Mouse (Mus musculus): ENCODE measurements at regions not wholly inside any gene's neighbourhood (a gene's known extent, or its start where the extent isn't known, plus 50 kb on each side); places are given as distances from the start of the nearest gene placed in this dataset.
A peak's percentile ranks its signal among the peaks of the same experiment; 100 is the strongest.

DNA sequence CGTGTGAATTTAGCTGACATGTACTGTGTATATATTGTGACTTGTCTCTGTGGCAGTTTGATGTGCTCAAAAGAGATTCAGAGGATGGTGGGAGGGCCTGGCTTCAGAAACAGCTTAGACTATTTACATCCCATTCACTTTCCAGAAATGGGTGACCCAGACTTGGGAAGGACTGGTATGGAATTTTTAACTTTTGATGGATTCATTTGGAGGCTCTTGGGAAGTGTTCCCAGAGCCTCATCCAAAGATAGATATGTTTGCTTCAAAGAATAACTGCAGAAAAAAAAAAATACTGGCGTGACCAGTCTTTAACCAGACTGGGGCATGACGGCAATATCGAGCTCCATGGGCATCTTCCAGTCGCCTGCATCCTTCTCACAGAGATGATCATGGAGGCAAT is 84.6 kb upstream of the Ptgfrn start:
- Histone ChIP-seq H3K27ac (ENCODE audit: low read length) (peak overlapping the region; percentile 10; the same call in 1 of the 2 replicates), H3K4me1 (ENCODE audit: control insufficient read depth, insufficient read depth, low read length) (peaks cover 27% of the 10 kb centered on the region), H3K4me2 (ENCODE audit: low read length) (no peak overlapping the region), H3K36me3 (ENCODE audit: control insufficient read depth, insufficient read depth, low read length) (no peaks in the 10 kb centered on the region), H3K9me3 (replicated peaks; ENCODE audit: control insufficient read depth, low read length, poor library complexity, severe bottlenecking) (no peaks in the 10 kb centered on the region), H3K9ac (ENCODE audit: low read depth, low read length) (no peak overlapping the region), H3K4me3 (ENCODE audit: low read depth, low read length) (no peak overlapping the region), H3K27me3 (ENCODE audit: control insufficient read depth, insufficient read depth, low read depth, low read length) (no peaks in the 10 kb centered on the region)
- 73% methylated on average over 5 of the region's 5 CpGs for WGBS
- ATAC-seq: no peak

DNA sequence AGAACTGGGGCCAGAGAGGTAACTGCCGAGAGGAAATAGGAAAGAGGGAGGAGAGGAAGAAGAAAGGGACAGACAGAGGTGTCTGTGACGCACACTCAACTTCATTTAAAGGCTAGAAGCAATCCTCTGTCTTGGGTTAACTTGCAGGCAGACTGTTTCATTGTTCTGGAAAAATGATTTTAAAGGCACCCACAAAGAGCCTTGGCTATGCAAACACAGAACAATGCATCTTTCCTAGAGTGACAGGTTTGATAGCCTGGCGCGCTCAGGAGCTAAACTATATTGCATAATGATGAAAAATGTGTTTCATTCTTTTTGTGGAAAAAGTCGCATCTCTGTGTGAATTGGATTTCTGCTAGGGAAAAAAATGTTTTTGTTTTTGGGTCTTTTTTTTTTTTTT is 84.2 kb upstream of the Ptgfrn start:
- H3K4me3 ChIP-seq (ENCODE audit: low read depth, low read length): no peak overlapping the region
- no peak overlapping the region for H3K9ac ChIP-seq (ENCODE audit: low read depth, low read length)
- no peak for ATAC-seq
- 32% methylated on average over 5 of the region's 5 CpGs for WGBS
- peak overlapping the region; percentile 47; the same call in 1 of the 2 replicates for H3K27ac ChIP-seq (ENCODE audit: low read length)
- H3K9me3 ChIP-seq (replicated peaks; ENCODE audit: control insufficient read depth, low read length, poor library complexity, severe bottlenecking): no peaks in the 10 kb centered on the region
- no peaks in the 10 kb centered on the region for H3K27me3 ChIP-seq (ENCODE audit: control insufficient read depth, insufficient read depth, low read depth, low read length)
- H3K4me2 ChIP-seq (ENCODE audit: low read length): no peak overlapping the region
- peaks cover 27% of the 10 kb centered on the region for H3K4me1 ChIP-seq (ENCODE audit: control insufficient read depth, insufficient read depth, low read length)
- no peaks in the 10 kb centered on the region for H3K36me3 ChIP-seq (ENCODE audit: control insufficient read depth, insufficient read depth, low read length)

DNA sequence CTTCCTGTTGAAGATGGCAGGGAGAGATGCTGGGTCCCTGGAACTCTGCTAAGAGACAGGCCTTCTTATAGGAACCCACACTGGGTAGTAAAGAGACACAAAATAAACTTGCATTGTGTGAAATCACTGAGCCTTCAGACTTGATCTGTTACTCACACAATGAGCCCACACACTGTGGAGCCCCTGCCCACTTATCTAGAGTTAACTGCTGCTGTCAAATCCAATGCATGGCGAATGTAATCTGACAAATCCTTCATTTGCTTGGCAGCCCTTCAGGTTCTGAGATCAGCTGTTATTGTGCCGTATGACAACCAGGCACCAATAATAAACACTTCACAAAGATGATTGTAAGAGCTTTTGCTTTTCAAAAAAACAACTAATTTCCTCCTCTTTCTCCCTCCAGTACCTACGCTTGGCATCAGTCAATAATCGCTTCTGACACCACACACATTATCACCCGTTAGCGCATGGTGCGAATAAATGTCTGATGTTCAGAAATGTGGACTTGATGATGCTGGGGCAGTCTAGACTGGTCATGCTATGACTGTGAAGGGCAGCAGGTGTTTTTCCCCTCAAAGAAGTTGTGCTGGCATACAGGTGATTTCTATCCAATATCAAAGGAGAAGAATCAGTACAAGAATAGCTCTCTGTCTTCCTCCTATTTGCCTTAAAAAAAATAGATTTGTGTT is 81.4 kb upstream of the Ptgfrn start:
- ATAC-seq: peak; percentile 85

DNA sequence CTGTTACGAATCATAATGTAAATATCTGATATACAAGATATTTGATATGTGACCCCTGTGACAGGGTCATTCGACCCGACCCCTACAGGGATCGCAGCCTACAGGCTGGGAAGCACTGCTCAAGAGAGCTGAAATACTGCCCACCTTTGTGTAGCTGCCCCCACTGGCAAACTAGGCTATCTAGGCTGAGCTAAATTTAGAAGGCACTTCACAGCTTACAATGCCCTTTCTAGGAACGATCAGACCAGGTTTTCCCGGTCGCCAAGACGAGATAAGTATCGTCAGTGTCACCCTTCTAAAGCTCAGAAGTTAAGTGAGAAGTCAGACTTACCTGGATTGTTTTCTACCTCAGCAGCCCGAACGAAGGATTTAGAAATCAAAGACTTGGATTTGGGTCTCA is 71.9 kb upstream of the Ptgfrn start:
- WGBS: 86% methylated on average over 11 of the region's 11 CpGs
- Histone ChIP-seq H3K4me1 (ENCODE audit: control insufficient read depth, insufficient read depth, low read length) (no peaks in the 10 kb centered on the region), H3K9me3 (replicated peaks; ENCODE audit: control insufficient read depth, low read length, poor library complexity, severe bottlenecking) (peaks cover 3% of the 10 kb centered on the region; the same call in 1 of the 2 replicates), H3K4me3 (ENCODE audit: low read depth, low read length) (no peak overlapping the region), H3K36me3 (ENCODE audit: control insufficient read depth, insufficient read depth, low read length) (no peaks in the 10 kb centered on the region), H3K27ac (ENCODE audit: low read length) (no peak overlapping the region), H3K27me3 (ENCODE audit: control insufficient read depth, insufficient read depth, low read depth, low read length) (no peaks in the 10 kb centered on the region), H3K9ac (ENCODE audit: low read depth, low read length) (no peak overlapping the region), H3K4me2 (ENCODE audit: low read length) (no peak overlapping the region)
- ATAC-seq: no peak

More for the DNA sequence above, 81.4 kb upstream of the Ptgfrn start:
- 27% methylated on average over 7 of the region's 7 CpGs for WGBS
- no peak overlapping the region for H3K4me2 ChIP-seq (ENCODE audit: low read length)
- H3K36me3 ChIP-seq (ENCODE audit: control insufficient read depth, insufficient read depth, low read length): no peaks in the 10 kb centered on the region
- no peak overlapping the region for H3K4me3 ChIP-seq (ENCODE audit: low read depth, low read length)
- H3K4me1 ChIP-seq (ENCODE audit: control insufficient read depth, insufficient read depth, low read length): peaks cover 27% of the 10 kb centered on the region
- no peaks in the 10 kb centered on the region for H3K9me3 ChIP-seq (replicated peaks; ENCODE audit: control insufficient read depth, low read length, poor library complexity, severe bottlenecking)
- no peak overlapping the region for H3K9ac ChIP-seq (ENCODE audit: low read depth, low read length)
- H3K27ac ChIP-seq (ENCODE audit: low read length): peak overlapping the region; percentile 53; the same call in 1 of the 2 replicates
- no peaks in the 10 kb centered on the region for H3K27me3 ChIP-seq (ENCODE audit: control insufficient read depth, insufficient read depth, low read depth, low read length)

DNA sequence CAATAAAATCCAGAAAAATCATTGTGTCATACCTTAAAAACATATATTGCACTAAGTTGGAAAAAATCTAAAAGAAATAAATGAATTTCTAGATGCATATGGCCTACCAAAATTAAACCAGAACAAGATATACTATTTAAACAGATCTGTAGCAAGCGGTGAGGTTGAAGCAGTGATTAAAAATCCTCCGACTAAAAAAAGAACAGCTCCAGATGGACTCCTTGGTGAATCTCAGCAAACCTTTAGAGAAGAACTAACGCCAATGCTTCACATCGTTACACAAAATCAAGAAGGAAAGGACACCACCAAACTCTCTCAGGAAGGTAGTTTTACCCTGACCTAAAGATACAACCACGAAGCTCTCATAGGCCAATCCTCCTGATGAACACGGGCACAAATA is 63.9 kb upstream of the Ptgfrn start:
- no peak for ATAC-seq
- Histone ChIP-seq H3K4me2 (ENCODE audit: low read length) (no peak overlapping the region), H3K27me3 (ENCODE audit: control insufficient read depth, insufficient read depth, low read depth, low read length) (no peaks in the 10 kb centered on the region), H3K36me3 (ENCODE audit: control insufficient read depth, insufficient read depth, low read length) (no peaks in the 10 kb centered on the region), H3K27ac (ENCODE audit: low read length) (no peak overlapping the region), H3K9ac (ENCODE audit: low read depth, low read length) (no peak overlapping the region), H3K4me3 (ENCODE audit: low read depth, low read length) (no peak overlapping the region), H3K9me3 (replicated peaks; ENCODE audit: control insufficient read depth, low read length, poor library complexity, severe bottlenecking) (0 out of 2 replicates have a peak, but pooled peaks cover 3% of the 10 kb centered on the region), H3K4me1 (ENCODE audit: control insufficient read depth, insufficient read depth, low read length) (no peaks in the 10 kb centered on the region)
- WGBS: 95% methylated on average over 6 of the region's 6 CpGs

DNA sequence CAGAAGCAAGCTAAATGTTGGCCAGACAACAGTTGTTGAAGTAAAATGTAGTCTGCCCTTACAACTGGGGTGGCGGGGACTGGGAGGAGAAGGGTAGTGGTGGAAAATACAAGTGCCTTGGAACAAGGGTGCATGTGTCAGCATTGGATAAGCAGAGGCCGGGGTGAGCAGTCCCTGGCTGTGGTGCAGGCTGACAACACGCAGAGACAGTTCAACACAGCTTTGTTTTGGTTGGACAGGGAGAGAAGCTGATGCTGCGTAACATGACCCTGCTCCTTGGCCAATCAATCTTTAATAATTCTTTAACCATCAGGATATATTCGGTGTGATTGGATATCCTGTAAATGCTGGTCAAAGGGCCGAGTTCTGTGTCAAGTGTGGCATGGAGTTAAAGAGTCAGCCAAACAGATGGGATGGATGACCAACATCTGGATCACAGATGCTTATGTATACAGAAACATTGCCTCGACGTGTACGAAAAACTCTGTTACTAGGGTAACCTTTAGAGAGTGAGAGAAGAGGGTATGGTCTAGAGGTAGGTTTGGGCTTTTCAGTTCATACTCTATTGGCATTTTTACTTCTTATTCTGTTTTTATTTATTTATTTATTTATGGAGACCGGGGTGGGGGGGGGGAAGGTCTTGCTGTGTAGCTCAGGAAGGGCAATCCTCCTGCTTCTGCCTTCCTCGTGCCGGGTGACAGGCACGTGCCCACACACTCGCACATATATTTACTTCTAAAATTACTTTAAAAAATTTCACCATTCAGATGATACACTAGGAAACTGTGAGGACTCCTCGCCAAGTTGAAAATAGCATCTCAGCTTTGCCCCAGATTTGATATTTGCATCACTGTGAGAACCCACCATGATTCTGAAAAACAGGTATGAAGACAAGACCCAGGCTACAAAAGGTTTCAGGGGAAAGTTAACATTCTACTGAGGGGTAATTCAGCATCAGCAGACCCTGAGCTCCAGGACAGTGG is 60.2 kb upstream of the Ptgfrn start:
- no peak for ATAC-seq

DNA sequence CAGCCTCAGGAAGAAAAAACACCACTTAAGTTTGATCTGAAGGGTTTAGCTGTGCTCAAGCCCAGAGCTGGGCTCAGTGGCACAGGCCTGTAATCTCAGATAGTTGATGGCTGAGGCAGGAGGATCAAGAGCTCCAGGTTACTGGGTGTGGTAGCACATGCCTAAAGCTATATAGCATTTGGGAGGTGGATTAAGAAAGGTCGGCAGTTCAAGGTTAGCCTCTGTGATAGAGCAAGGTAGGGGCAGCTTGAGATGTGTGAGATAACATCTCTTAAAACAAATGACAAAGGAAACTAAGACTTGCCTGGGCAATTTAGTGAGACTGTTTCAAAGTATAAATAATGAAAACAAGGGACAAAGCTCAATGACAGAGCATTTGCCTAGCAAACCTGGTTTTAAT is 56.9 kb upstream of the Ptgfrn start:
- H3K9me3 ChIP-seq (replicated peaks; ENCODE audit: control insufficient read depth, low read length, poor library complexity, severe bottlenecking): no peaks in the 10 kb centered on the region
- 87% methylated on average over 1 of the region's 1 CpGs for WGBS
- H3K4me3 ChIP-seq (ENCODE audit: low read depth, low read length): no peak overlapping the region
- H3K9ac ChIP-seq (ENCODE audit: low read depth, low read length): no peak overlapping the region
- no peak for ATAC-seq
- no peak overlapping the region for H3K27ac ChIP-seq (ENCODE audit: low read length)
- H3K27me3 ChIP-seq (ENCODE audit: control insufficient read depth, insufficient read depth, low read depth, low read length): no peaks in the 10 kb centered on the region; the same call in 1 of the 2 replicates
- no peak overlapping the region for H3K4me2 ChIP-seq (ENCODE audit: low read length)
- no peaks in the 10 kb centered on the region for H3K36me3 ChIP-seq (ENCODE audit: control insufficient read depth, insufficient read depth, low read length)
- H3K4me1 ChIP-seq (ENCODE audit: control insufficient read depth, insufficient read depth, low read length): peaks cover 10% of the 10 kb centered on the region

More for the DNA sequence above, 60.2 kb upstream of the Ptgfrn start:
- Histone ChIP-seq H3K4me1 (ENCODE audit: control insufficient read depth, insufficient read depth, low read length) (no peaks in the 10 kb centered on the region), H3K4me2 (ENCODE audit: low read length) (no peak overlapping the region), H3K4me3 (ENCODE audit: low read depth, low read length) (no peak overlapping the region), H3K9ac (ENCODE audit: low read depth, low read length) (no peak overlapping the region), H3K9me3 (replicated peaks; ENCODE audit: control insufficient read depth, low read length, poor library complexity, severe bottlenecking) (no peaks in the 10 kb centered on the region), H3K27me3 (ENCODE audit: control insufficient read depth, insufficient read depth, low read depth, low read length) (no peaks in the 10 kb centered on the region; the same call in 1 of the 2 replicates), H3K27ac (ENCODE audit: low read length) (no peak overlapping the region), H3K36me3 (ENCODE audit: control insufficient read depth, insufficient read depth, low read length) (no peaks in the 10 kb centered on the region)
- 90% methylated on average over 15 of the region's 15 CpGs for WGBS

DNA sequence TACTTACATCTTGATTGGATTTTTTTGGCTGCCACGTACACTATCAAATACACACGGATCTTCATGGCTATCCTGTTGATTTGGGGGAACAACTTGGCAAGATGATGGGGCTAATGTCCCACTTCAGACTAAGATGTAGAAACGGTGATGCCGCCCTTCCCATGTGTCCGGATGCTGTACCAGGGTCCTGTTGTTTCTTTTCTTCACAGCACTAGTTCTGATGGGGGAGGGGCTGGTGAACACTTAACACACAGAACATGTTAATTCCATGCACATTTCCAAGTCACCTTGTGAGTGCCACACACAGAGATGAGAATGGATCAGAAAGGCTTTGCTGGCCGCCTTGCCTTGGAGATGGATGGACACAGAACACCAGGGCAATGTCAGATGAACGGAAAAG is 56.5 kb upstream of the Ptgfrn start:
- Histone ChIP-seq H3K9ac (ENCODE audit: low read depth, low read length) (no peak overlapping the region), H3K27ac (ENCODE audit: low read length) (no peak overlapping the region), H3K4me1 (ENCODE audit: control insufficient read depth, insufficient read depth, low read length) (peaks cover 14% of the 10 kb centered on the region), H3K9me3 (replicated peaks; ENCODE audit: control insufficient read depth, low read length, poor library complexity, severe bottlenecking) (no peaks in the 10 kb centered on the region), H3K27me3 (ENCODE audit: control insufficient read depth, insufficient read depth, low read depth, low read length) (no peaks in the 10 kb centered on the region; the same call in 1 of the 2 replicates), H3K36me3 (ENCODE audit: control insufficient read depth, insufficient read depth, low read length) (no peaks in the 10 kb centered on the region), H3K4me2 (ENCODE audit: low read length) (no peak overlapping the region), H3K4me3 (ENCODE audit: low read depth, low read length) (no peak overlapping the region)
- ATAC-seq: no peak
- 96% methylated on average over 7 of the region's 7 CpGs for WGBS

DNA sequence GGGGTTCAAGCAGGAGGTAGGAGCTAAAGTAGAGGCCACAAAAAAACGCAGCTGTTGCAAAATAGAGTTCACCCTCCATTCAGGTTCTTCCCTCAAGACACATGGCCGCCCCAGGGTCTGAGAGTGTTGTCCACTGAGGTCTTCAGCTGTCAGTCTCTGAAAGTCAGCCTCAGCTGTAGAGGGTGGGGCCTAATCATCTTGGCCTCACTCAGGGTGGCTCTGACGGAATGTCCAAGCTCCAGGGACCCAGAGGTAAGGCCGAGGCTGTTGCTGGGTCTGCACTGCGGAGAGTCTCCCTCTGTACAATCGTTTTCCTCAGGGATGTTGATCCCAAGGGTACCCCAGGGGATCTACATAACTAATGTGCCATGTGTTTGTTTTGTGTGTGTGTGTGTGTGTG is 55.2 kb upstream of the Ptgfrn start:
- no peak overlapping the region for H3K9ac ChIP-seq (ENCODE audit: low read depth, low read length)
- ATAC-seq: no peak
- 77% methylated on average over 6 of the region's 6 CpGs for WGBS
- H3K4me1 ChIP-seq (ENCODE audit: control insufficient read depth, insufficient read depth, low read length): peaks cover 17% of the 10 kb centered on the region
- H3K4me3 ChIP-seq (ENCODE audit: low read depth, low read length): no peak overlapping the region
- no peaks in the 10 kb centered on the region; the same call in 1 of the 2 replicates for H3K27me3 ChIP-seq (ENCODE audit: control insufficient read depth, insufficient read depth, low read depth, low read length)
- H3K4me2 ChIP-seq (ENCODE audit: low read length): no peak overlapping the region
- H3K27ac ChIP-seq (ENCODE audit: low read length): no peak overlapping the region
- H3K36me3 ChIP-seq (ENCODE audit: control insufficient read depth, insufficient read depth, low read length): no peaks in the 10 kb centered on the region
- no peaks in the 10 kb centered on the region for H3K9me3 ChIP-seq (replicated peaks; ENCODE audit: control insufficient read depth, low read length, poor library complexity, severe bottlenecking)
